Mouse (Mus musculus) adrenal gland, adult 10 weeks (tissue): Measurements from ENCODE around the gene Copa. TPM values are rescaled to one million over a fixed set of nuclear protein-coding genes. Genes with fewer than 3 reads are reported as not detected.

Experiments used
- polyA plus RNA-seq: library from polyadenylated mRNA; stranded (reverse); fragments of 350-450 nt; fragmentation: Illumina TruSeq; extraction: RNeasy Lipid Tissue Mini Kit (QIAGEN cat#74804); gene quantifications from one replicate; pipeline ENCODE4 v1.2.3, GENCODE M21; 2014; ENCODE audit warnings: low read depth, low replicate concordance

Gene Copa
- 167 TPM for polyA plus RNA-seq

GRCm38 (mm10) chr1:172082101-172082898 lies at the start of gene Copa, which contains the start of gene Ncstn:
Copa (plus strand) TSS chr1:172082529.
Ncstn (minus strand) TSS chr1:172082795.

GRCm38 (mm10) chr1:172057491-172057921 lies 24.8 kb upstream of the Copa start, which contains the start of gene Nhlh1:
Nhlh1 (minus strand) TSS chr1:172057573.

GRCm38 (mm10) chr1:172126376-172127347 lies 44.3 kb downstream of the Copa start, which contains the start of gene Pex19:
Pex19 (plus strand) TSS chr1:172126755.

GRCm38 (mm10) chr1:172147835-172148278 lies 65.5 kb downstream of the Copa start, which contains the start of gene Dcaf8:
Dcaf8 (plus strand) TSS chr1:172148084.

Other genes starting within 250 kb of the Copa start
- 16.9 TPM for gene Cd84, start 242.8 kb upstream of the Copa start, polyA plus RNA-seq
- 0.82 TPM for gene Gm10521, start 186.9 kb upstream of the Copa start, polyA plus RNA-seq
- gene Slamf6, start 165.0 kb upstream of the Copa start, polyA plus RNA-seq, result 0.41 TPM
- gene Vangl2, start 54.1 kb upstream of the Copa start, polyA plus RNA-seq, result 2.2 TPM
- gene Nhlh1, start 25.0 kb upstream of the Copa start, polyA plus RNA-seq, result not detected
- gene Ncstn, start 266 bp downstream of the Copa start, polyA plus RNA-seq, result 28.8 TPM
- 83.5 TPM for gene Pex19, start 44.2 kb downstream of the Copa start, polyA plus RNA-seq
- gene Dcaf8, start 65.6 kb downstream of the Copa start, polyA plus RNA-seq, result 119 TPM
- gene Pea15a, start 124.3 kb downstream of the Copa start, polyA plus RNA-seq, result 64.1 TPM
- gene Casq1, start 137.3 kb downstream of the Copa start, polyA plus RNA-seq, result 7.2 TPM
- 2.6 TPM for gene Atp1a4, start 175.9 kb downstream of the Copa start, polyA plus RNA-seq
- 1.0 TPM for gene Igsf8, start 179.1 kb downstream of the Copa start, polyA plus RNA-seq
- 29.0 TPM for gene Atp1a2, start 215.5 kb downstream of the Copa start, polyA plus RNA-seq
- gene Kcnj9, start 246.8 kb downstream of the Copa start, polyA plus RNA-seq, result not detected